Mouse (Mus musculus) kidney, postnatal 36 days (tissue): Measurements from ENCODE around the gene Ferd3l.

ENCODE experiments used
- DNase-seq, 2 experiments: peaks; one replicate each; pipeline ENCODE4 v3.0.0; 2021 to 2022; ENCODE audit warnings: mixed read lengths in 2 of 2

Gene Ferd3l

DNA sequence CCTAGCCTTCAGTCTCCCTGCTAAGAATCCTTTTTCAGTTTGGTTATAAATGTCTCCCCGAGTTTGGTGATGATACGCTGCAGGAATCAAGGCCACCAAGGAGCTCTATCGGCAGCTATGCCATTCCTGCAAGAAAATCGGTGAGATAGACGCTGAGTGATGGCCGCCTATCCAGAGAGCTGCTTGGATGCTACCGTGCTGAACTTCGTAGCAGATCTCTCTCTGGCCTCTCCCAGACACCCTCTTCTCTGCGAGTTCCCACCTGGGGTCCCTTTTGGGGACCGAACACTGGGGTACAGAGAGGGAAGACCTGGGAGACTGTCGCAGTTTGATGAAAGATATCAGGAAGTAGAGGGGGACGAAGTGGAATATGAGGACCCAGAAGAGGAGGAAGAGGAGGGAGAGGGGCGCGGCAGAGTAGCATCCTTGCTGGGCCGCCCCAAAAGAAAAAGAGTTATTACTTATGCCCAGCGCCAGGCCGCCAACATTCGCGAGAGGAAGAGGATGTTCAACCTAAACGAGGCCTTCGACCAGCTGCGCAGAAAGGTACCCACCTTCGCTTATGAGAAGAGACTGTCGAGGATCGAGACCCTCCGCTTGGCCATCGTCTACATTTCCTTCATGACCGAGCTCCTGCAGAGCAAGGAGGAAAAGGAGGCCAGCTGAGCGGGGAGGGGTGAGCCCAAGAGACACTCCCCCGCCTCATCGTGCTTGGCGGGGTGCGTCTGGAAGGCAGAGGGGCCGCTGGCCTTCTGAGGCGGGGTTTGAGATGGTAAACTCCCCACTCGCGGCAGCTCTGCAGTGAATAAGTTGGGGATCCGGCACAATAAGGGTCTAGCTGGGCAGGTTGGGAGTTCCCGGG is at the start of gene Ferd3l:
Ferd3l (plus strand) TSS at position 95 of the 862 bp plus-strand sequence.
- DNase-seq: no peak

DNA sequence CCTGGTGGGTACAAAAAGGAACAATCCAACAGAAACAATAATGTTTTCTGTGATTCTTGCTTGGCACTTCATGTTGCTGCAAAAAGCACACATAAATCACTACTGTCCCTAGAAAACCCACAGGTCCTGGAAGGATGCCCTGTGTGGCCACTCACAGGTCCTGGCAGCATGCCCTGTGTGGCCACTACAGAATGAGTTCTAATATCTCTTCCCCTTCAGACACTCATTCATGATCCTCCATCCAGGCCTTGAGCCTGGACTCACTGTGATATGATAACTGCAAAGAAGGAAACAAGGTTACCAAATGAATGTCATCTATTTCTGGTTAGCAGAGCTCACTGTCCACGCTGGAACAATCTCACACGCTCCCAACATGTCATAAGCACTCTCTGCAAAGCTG is 34.3 kb upstream of the Ferd3l start:
- DNase-seq: no peak

DNA sequence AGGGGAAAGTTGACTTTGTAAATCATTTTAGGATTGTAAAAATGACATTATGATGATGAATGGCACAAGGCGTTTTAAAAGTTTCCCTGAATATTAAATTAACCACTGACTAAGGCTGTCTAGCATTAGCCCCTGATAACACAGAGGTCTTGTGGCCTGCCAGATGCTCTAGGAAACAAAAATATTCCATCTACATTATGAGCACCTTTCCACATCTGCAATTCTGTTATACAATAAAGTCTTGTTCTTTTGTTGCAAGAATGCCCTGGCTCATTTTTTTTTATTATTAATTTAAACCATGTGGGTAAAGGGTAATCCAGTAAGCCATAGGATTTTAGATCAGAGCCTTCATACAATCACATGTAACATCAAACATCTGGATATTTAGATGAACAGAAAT is 33.6 kb upstream of the Ferd3l start:
- no peak for DNase-seq

DNA sequence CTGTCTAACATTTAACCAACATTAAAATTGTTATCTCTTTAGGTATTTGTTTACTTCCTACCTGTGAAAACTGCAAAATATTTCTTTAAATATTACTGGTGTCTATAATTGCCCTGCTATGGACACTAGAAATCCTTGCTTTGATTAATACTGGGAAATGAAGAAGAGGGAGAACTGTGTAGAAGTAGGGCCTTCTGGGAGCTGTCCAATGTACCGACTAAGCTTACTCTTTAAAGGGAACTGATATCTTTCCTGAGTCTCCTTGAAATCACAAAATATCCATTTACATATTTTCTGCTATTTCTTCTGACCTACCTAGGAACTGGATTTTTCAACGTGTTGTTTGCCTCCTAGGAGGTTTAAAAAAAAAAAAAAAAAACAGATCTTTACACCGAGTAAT is 1.5 kb upstream of the Ferd3l start:
- no peak for DNase-seq

DNA sequence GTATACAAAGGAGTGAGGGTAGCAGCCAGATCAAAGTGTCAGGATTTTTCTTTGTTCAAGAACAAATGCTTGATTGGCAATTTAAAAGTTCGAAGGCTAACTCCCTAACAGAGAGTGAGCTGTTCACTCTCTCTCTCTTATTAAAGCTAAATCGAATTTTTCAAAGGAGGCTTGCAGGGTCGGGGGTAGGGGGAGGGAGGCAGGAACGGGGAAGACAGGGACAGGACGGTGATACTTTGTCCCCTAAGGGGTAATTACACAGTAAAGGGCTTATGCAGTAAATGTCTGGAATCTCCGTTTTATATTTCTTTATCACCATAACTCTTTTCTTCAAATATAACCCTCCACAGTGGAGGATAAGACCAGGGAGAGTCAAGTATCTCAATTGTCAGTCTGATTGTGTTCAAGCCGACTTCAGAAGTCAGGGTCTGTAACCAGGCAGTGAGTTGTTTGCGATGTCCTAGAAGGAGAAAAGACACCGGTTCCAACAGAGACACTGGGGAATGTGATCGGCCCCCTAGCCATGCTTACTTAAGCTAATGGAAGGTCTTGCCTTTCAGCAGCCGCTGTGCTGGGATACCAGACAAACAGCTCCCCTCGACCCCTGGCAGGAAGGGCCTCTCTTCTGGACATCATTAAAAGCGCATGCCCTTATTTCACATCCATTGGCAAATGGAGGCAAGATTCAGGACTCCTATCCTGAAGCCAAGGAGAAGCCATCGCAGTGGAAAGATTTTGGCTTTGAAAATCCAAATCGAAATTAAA is 709 bp upstream of the Ferd3l start:
- no peak for DNase-seq

DNA sequence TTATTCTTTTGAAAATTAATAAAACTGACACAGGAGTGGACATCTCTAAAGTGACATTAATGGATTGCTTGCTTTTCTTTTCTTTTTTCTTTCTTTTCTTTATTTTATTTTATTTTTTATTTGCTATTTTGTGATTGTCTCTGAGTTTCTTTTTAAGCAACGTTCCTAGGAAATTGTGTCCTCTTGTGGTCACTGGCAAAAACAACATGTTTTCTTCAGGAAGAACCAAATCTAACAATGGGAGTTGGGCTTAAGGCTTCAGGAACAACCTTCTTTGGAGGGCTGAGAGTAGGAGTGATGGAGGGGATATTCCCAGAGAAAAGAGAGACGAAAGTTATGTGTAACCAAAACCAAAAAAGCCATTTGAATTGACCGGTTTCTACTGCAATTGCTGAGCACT is 24.6 kb downstream of the Ferd3l start:
- no peak for DNase-seq

DNA sequence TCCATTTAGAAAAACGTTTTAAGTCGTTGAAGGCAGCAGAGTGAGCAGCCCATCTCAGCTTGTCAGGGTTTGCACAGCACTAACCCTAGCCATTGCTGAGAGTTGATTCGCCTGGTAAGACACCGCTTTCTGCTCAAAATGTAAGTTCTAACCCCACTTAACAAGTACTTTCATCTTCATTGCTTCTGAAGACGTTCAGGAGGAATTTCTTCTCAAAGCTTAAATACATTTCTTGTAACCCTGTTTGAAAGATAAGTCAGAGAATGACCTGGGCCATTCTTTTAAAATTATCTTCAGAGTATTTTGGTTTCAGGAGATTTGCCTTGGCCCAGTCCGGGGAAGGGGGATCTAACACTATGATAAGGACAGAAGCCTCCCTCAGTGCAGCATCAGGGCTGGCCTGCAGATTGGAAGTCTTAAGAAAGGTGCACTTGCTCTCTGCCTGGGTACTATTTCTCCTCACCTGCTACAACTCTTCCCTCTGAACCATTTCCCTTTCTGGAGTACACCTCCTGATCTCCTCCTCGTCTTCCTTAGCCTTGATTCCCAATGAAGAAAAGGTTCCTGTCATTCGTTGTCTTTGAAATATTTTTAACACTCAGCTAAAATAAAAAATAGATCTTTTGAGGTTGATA is 26.8 kb downstream of the Ferd3l start:
- no peak for DNase-seq

DNA sequence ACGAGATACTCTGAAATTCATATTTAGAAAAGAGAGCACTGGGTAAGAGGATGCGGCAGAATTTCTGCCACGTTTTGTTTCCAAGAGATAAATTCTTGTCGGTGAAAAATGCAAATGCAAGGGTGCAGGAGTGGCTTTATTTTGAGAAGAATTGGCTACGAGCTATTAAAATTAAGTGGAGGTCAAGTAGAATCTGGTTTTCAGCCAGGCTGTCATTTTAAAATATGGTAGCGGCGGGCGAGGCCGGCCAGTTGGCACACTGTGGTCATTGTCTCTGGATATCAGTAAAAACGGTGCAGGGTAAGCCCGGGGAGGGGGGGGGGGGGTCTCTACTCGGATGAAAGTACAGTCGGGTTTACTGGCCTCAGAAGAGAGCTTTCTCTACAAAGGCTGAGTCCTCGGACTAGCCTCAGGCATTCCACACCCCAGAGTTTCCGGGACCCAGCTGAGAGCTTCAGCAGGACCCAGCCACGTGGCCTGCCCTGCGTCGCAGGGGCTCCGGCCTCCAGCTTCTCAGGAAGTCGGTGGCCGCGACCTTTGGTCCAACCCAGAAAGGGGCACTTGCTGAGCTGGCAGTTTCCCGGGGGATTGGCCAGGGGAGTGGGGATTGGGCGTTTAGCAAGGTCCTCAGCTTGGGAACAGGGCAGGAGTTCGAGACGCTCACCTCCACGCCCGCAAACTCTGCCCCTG is 27.5 kb downstream of the Ferd3l start:
- peak in 1 of 2 experiments; percentile 26 for DNase-seq

DNA sequence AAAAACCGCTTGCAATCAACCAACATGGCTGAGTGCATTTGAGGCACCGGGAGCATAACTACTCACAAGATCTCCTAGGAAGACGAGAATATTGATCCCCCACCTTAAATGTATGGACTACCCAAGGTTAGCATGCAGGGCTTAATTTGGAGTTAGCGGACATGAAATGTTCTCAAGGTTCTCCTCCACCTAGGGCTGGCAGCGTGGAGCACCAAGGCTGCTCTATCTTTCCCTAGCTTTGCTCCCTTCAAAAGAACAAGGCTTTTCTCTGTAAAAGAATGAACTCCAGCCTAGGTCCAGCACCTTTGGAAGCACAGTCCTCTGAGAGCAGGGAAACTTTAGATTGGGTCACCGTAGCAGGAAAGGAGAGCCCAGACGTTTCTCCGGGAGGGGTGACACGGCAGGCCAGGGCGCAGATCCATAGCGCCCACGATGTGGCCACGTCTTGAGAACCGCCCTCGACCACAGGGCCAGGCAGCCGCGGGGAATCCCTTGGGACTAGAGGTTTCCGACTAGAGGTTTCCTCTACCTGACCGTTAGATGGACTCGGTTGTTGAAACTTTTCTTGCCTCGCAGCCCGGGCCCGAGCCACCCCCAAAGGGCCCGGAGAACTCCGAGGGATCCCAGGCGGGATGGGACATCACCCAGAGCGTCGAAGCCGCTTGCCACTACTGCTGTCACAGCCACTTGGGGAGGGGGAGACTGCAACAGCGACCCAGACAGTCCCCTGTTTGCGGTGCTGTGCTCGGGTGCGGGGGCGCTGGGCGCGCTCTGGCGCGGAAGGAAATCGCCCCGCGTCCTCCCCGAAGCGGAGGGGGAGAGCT is 28.6 kb downstream of the Ferd3l start:
- peak in 1 of 2 experiments; percentile 11 for DNase-seq

DNA sequence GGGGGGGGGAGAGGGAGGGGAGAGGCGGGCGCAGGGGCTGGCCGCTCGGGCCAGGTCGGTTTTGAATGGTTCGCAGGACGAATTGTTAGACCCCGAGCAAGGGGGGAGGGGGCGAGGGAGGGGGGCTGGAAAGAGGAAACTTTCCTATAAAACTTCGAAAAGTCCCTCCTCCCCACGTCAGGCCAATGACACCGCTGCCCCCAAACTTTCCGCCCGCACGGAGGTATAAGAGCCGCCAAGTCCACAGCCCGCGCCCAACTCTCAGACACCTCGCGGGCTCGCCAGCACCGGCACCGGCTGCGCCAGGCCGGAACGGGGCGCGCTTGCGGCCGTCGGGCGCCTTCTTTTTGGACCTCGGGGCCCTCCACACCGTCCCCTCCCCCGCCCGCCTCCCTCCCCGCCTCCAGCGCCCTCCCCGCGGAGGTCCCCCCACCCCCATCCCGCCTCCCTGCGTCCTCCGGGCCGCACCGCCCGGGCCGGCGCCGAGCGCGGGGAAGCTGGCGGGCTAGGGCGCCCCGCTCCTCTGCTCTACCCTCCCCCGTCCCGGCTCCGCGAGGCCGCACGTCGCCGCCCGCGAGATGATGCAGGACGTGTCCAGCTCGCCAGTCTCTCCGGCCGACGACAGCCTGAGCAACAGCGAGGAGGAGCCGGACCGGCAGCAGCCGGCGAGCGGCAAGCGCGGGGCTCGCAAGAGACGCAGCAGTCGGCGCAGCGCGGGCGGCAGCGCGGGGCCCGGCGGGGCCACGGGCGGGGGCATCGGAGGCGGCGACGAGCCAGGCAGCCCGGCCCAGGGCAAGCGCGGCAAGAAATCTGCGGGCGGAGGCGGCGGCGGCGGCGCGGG is 29.4 kb downstream of the Ferd3l start, which contains the start of gene Twist1:
Twist1 (plus strand) TSS at position 272 of the 841 bp plus-strand sequence.
- peak in 1 of 2 experiments; percentile 48 for DNase-seq

DNA sequence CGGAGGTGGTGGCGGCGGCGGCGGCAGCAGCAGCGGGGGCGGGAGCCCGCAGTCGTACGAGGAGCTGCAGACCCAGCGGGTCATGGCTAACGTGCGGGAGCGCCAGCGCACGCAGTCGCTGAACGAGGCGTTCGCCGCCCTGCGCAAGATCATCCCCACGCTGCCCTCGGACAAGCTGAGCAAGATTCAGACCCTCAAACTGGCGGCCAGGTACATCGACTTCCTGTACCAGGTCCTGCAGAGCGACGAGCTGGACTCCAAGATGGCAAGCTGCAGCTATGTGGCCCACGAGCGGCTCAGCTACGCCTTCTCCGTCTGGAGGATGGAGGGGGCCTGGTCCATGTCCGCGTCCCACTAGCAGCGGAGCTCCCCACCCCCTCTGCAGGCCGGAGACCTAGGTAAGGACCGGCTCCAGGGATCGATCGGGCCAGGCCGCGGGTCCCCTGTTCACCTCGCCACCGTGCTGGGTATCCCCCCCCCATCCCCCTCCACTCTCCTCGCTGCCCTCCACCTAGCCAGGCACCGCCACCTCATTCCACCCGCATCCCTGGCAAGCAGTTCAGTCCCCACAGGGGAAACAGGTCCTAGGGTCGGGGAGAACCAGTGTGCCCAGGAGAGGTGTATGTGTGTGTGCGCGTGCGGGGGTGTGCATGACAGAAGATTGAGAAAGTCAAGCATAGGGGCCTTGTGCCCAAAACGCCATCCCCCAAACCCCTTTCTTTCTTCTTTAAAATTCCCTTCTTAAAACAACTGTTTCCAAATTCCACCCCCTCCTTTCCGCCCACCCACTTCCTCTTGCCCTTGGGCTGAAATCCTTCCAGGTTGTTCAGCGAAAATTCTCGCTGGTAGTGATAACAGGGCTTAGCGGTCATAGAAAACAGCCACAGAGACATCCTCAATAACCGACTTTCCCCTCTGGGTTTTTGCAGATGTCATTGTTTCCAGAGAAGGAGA is 30.3 kb downstream of the Ferd3l start:
- peak in 1 of 2 experiments; percentile 11 for DNase-seq

DNA sequence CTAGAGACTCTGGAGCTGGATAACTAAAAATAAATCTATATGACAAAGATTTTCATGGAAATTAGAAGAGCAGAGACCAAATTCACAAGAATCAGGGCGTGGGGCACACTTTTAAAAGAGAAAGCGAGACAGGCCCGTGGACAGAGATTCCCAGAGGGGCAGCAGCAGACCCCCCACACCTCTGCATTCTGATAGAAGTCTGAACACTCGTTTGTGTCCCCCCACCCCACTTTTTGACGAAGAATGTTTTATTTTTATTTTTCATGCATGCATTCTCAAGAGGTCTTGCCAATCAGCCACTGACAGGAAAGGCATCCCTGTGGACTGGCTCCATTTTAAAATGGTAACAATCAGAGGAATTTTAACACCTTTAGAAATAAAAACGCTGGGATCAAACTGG is 31.0 kb downstream of the Ferd3l start:
- DNase-seq: no peak

DNA sequence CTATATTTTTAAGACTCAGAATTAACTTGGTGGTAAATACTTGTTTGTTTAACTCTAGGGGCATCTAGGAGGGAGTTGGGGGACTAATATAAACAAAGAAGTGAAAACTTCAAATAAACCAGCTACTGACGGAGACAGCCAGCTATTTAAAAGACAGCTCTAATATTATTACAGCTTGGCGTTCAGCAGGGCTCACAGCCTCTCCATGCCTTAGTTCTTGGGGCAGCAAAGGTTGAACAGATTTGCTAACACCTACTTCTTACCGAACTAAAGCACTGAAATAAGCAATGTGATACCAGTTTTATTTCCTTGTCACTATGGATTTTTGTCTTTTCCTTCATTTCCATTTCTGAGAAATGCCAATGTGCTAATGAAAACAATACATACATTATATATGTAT is 31.6 kb downstream of the Ferd3l start:
- no peak for DNase-seq

DNA sequence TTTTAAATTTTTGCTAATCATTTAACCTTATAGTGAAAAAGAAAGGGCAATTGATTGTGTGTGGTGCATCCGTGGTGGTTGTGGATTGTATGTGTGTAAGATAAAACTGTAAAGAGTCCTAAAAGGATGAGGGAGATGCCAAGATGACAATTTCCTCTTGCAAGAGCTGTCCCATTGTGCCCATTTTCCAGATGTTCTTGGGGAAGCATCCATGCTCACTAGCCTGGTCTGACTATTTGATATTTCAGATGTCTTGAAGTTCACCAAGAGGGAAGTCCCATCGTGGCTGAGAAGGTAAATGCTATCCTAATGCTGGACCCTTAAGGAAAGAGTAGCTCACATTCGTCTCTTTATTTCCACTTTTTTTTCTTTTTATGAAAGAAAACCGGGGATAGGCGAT is 32.8 kb downstream of the Ferd3l start:
- DNase-seq: no peak

DNA sequence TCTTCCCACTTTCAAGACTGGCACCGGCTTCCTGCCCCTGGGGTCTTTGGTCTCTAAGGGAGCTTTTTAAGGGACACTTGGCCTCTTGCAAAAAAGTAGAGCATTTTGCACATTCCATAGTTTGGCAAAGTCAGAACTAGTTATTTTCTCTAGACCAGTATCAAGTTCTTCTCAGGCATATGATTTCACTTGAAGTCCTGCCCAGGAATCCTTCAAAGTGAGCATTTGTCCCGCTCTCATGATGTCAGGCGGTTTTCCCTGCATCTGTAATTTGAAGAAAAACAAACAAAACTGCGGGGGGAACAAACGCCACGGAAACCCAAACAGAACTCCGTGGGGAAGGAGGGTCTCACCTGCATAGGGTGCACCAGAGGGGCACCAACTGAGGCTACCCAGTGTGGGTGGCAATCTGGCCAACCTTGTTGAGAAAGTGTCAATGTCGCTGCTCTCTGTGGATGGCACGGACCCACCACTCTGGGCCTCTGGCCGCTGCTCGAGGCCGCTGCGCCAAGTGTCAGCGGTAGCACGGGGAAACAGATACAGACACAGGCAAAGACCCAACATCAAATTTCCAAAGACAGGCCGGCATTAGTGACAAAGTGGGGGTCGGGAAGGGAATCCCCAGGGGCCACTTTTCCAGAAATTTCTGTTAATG is 34.0 kb downstream of the Ferd3l start:
- no peak for DNase-seq

DNA sequence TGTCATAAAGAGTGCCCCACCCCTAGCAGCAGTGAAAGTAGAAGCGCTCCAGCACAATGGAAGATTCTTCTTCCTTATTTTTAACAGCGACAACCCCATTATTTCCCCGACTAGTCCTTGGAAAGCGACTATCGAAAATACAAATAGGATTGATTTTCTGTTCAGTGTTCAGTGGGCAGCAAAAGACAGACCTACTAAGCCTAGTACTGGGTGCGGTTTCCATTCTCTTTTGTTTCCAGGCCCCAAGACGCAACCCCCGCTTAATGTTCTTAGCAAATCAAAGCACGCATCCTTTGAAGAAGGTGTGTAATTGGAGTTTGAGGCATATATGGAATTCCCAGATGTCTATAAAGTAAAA is 34.5 kb downstream of the Ferd3l start:
- DNase-seq: no peak

DNA sequence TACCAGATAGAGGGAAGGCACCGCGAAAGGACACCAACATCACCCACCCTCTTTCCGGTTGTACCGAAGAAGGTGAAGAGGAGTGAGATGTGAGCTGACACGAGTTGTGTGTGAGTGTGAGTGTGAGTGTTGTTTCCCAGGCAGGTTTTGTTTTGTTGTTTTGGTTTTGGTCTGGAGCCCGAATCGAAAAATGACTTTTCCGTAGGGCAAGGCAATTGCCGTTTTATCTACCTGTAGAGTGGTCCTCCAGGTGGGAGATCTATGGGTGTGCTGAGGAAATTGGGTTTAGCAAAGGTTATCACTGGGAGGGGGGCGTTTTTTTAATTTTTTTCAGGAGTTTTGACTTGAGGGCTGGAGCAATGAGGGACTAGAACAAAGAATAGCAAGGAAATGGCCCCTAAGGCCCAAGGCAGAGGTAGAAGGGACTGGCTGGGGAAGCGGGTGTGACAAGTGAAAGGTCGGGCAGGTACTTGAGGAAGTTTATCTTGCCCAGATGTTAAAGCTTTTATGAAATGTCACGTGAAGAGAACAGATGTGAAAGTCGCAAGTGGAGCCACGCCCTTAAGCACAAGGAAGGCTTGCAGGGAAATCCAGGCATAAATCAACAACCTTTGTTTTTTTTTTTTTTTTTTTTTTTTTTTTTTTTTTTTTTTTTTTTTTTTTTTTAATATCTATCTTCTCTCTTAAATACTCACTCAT is 35.6 kb downstream of the Ferd3l start:
- no peak for DNase-seq

DNA sequence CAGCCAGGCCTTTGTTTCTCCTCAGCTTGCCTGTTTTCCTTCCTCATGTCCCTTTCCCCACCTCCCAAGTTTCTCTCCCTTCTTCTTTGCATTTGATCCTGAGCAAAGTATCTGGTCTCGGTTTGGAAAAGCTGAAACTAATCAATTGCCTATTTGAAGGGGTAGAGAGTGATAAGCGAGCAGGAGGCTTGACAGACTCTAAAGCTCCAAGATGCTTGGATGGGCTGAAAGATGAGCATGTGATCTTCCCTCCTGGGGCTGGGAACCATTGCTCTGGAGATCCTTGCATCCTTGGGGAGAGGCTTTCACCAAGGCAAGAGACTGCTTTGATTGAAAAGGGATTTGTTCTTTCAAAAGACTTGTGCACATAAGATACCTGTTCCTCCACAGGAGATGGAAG is 36.2 kb downstream of the Ferd3l start:
- DNase-seq: no peak
